Mouse (Mus musculus): ENCODE results near the gene Pqlc3. TPM values are rescaled to one million over a fixed set of nuclear protein-coding genes. Genes with fewer than 3 reads are reported as not detected.
"Not testable (repeated sequence)": the region's sequence is repeated elsewhere in the genome, so short reads cannot be mapped to it uniquely, and the experiment has no call there.

The Pqlc3 gene
- total and polyA plus RNA-seq, 3 experiments, result 5.2 to 13.1 TPM; not detected in 1

DNA sequence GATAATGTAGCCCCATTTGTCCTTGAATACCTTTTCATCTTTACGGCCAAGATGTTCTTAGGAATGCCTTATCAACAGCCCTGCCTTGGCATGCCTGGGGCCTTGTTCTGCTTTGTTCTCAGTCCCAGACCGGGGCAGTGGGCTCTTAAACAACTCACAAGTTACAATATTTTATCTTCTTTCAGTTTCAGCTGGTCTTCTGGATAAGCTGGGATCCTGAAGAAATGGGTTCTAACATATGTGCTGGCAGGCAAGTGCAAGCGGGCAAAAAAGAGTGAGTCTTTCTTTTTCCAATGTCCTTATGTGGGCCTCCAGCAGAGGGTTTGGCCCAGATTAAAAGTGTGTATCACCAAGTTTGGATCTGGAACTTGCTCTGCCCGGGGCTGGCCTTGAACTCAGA lies 20.9 kb upstream of the Pqlc3 start:
- TF ChIP-seq SIN3A (IDR thresholded peaks at IDR 0.05; ENCODE audit: low read length), result 0 out of 2 replicates have a peak, but pooled peaks have one; percentile 18
- peak; percentile 42; the same call in 1 of the 2 replicates for TF ChIP-seq TCF12 (IDR thresholded peaks at IDR 0.05; ENCODE audit: low read depth, low read length)
- peak; percentile 48 for TF ChIP-seq TAL1 (IDR thresholded peaks at IDR 0.05; ENCODE audit: low read length)
- peak in 1 of 2 experiments; percentile 41; a peak in 2 of 4 replicates for TF ChIP-seq EP300 (IDR thresholded peaks at IDR 0.05; ENCODE audit: low read depth in 1 of 2, low read length in 2 of 2)
- peak; percentile 89 for TF ChIP-seq ETS1 (IDR thresholded peaks at IDR 0.05; ENCODE audit: low read depth, low read length)
- peak; percentile 15; the same call in 1 of the 2 replicates for TF ChIP-seq GATA1 (IDR thresholded peaks at IDR 0.05; ENCODE audit: low read depth, low read length)
- H3K4me3 ChIP-seq (ENCODE audit: control insufficient read depth in 1 of 2, insufficient read depth in 1 of 2, low read depth in 2 of 2, low read length in 2 of 2), result peak overlapping the region; percentile 28 to 40
- not testable (repeated sequence) for H3K9me3 ChIP-seq (replicated peaks; ENCODE audit: insufficient read depth, low read length); H3K79me2 ChIP-seq (ENCODE audit: control insufficient read depth, insufficient read depth, low read length, poor library complexity); H3K27me3 ChIP-seq (ENCODE audit: control insufficient read depth in 1 of 2, insufficient read depth in 2 of 2, low read length in 2 of 2)
- peak overlapping the region; percentile 82 for H3K27ac ChIP-seq (ENCODE audit: control insufficient read depth, low read depth, low read length)
- peak; percentile 66 for DNase-seq (ENCODE audit: low read depth, low spot score)
- peak overlapping the region; percentile 47 for H3K9ac ChIP-seq (ENCODE audit: control insufficient read depth, low read depth, low read length, poor library complexity, severe bottlenecking)
- H3K36me3 ChIP-seq (ENCODE audit: control insufficient read depth in 1 of 2, insufficient read depth in 2 of 2, low read length in 2 of 2), result peaks cover 0 to 16% of the 10 kb centered on the region in 2 experiments; a peak in 2 of 4 replicates
- H3K4me1 ChIP-seq (ENCODE audit: control insufficient read depth in 1 of 2, insufficient read depth in 2 of 2, low read length in 2 of 2), result peaks cover 16 to 33% of the 10 kb centered on the region in 2 experiments

DNA sequence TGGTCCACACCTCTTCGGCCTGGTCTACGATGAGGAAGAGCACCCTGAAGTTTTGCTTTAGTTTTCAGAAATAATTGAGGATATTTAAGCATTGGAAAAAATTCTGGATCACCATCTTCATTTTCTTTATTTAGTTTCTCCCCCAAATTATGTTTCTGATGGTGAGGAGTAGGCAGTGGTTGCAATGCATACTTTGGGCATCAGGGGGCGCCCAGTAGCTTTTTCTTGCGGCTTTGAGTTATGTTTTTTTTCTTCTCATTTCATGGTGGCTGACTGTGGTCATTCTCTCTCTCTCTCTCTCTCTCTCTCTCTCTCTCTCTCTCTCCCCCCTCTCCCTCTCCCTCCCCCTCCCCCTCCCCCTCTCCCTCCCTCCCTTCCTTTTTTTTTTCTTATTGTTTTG lies 18.3 kb upstream of the Pqlc3 start:
- TF ChIP-seq MYB (IDR thresholded peaks at IDR 0.05; ENCODE audit: low read depth, low read length), result no peak
- peak; percentile 42 for TF ChIP-seq SMC3 (IDR thresholded peaks at IDR 0.05; ENCODE audit: low read depth, low read length)
- peak; percentile 30 for TF ChIP-seq RAD21 (IDR thresholded peaks at IDR 0.05; ENCODE audit: low read depth, low read length)
- TF ChIP-seq GATA1 (IDR thresholded peaks at IDR 0.05; ENCODE audit: low read depth, low read length), result no peak
- TF ChIP-seq ZC3H11A (IDR thresholded peaks at IDR 0.05; ENCODE audit: low read depth, low read length), result peak; percentile 10; the same call in 1 of the 2 replicates
- no peak for TF ChIP-seq RCOR1 (IDR thresholded peaks at IDR 0.05; ENCODE audit: low read depth, low read length)
- no peak for TF ChIP-seq MAZ (IDR thresholded peaks at IDR 0.05; ENCODE audit: low read depth, low read length)
- TF ChIP-seq CTCF (IDR thresholded peaks at IDR 0.05 in 2 of 3, conservative IDR thresholded peaks at IDR 0.05 in 1 of 3; ENCODE audit: control insufficient read depth in 1 of 3, insufficient read depth in 1 of 3, low read depth in 2 of 3, low read length in 3 of 3, poor library complexity in 1 of 3, severe bottlenecking in 1 of 3), result peak; percentile 26 to 40 (median 39); a peak in 5 of 6 replicates
- no peak for TF ChIP-seq UBTF (IDR thresholded peaks at IDR 0.05; ENCODE audit: borderline replicate concordance, insufficient read depth, low read depth, low read length)
- peak; percentile 77 for TF ChIP-seq ZNF384 (IDR thresholded peaks at IDR 0.05; ENCODE audit: low read depth, low read length)
- TF ChIP-seq POLR2AphosphoS5 (IDR thresholded peaks at IDR 0.05; ENCODE audit: borderline replicate concordance, low read depth, low read length), result no peak
- TF ChIP-seq ELF1 (IDR thresholded peaks at IDR 0.05; ENCODE audit: low read depth, low read length), result no peak
- Histone ChIP-seq H3K27me3 (ENCODE audit: control insufficient read depth in 1 of 2, insufficient read depth in 2 of 2, low read length in 2 of 2) (no peaks in the 10 kb centered on the region), H3K27ac (ENCODE audit: control insufficient read depth, low read depth, low read length) (no peak overlapping the region), H3K9me3 (replicated peaks; ENCODE audit: insufficient read depth, low read length) (no peaks in the 10 kb centered on the region), H3K9ac (ENCODE audit: control insufficient read depth, low read depth, low read length, poor library complexity, severe bottlenecking) (no peak overlapping the region), H3K4me1 (ENCODE audit: control insufficient read depth in 1 of 2, insufficient read depth in 2 of 2, low read length in 2 of 2) (peaks cover 12 to 21% of the 10 kb centered on the region in 2 experiments), H3K4me3 (ENCODE audit: control insufficient read depth in 1 of 2, insufficient read depth in 1 of 2, low read depth in 2 of 2, low read length in 2 of 2) (no peak overlapping the region), H3K36me3 (ENCODE audit: control insufficient read depth in 1 of 2, insufficient read depth in 2 of 2, low read length in 2 of 2) (peaks cover 0 to 11% of the 10 kb centered on the region in 2 experiments; a peak in 2 of 4 replicates), H3K79me2 (ENCODE audit: control insufficient read depth, insufficient read depth, low read length, poor library complexity) (no peaks in the 10 kb centered on the region)
- peak; percentile 71 for DNase-seq (ENCODE audit: low read depth, low spot score)

Data from MEL (cell line).